Mouse (Mus musculus): Measurements from ENCODE around the gene Glis1. TPM values are rescaled to one million over a fixed set of nuclear protein-coding genes. Genes with fewer than 3 reads are reported as not detected.

Gene Glis1
- polyA plus RNA-seq, 2 experiments, result 9.0 to 10.0 TPM

- 0 out of 2 replicates have a peak, but pooled peaks cover 3% of the 10 kb centered on the region for H3K27me3 ChIP-seq (ENCODE audit: control insufficient read depth, insufficient read depth, low read length)
- TF ChIP-seq POLR2A (IDR thresholded peaks at IDR 0.05; ENCODE audit: borderline replicate concordance, extremely low read depth, insufficient read depth, insufficient read length), result no peak
- no peaks in the 10 kb centered on the region for H3K9me3 ChIP-seq (ENCODE audit: control insufficient read depth, low read length)
- H3K4me3 ChIP-seq (replicated peaks; ENCODE audit: low read length), result no peak overlapping the region
- 77% methylated on average over 3 of the region's 3 CpGs for WGBS
- peaks cover 38% of the 10 kb centered on the region for H3K4me1 ChIP-seq (ENCODE audit: control insufficient read depth, insufficient read depth, low read length)
- no peaks in the 10 kb centered on the region for H3K36me3 ChIP-seq (ENCODE audit: control insufficient read depth, insufficient read depth, low read length)
- H3K4me2 ChIP-seq (replicated peaks; ENCODE audit: low read depth, low read length, severe bottlenecking), result no peak overlapping the region
- no peak overlapping the region for H3K27ac ChIP-seq (replicated peaks; ENCODE audit: low read depth, low read length)
- no peak for DNase-seq (ENCODE audit: low spot score)
- ATAC-seq (ENCODE audit: low FRiP score, low read depth), result no peak
- H3K9ac ChIP-seq (ENCODE audit: low read depth, low read length, severe bottlenecking), result no peak overlapping the region
Observed at GRCm38 (mm10) chr4:107637670-107638069, 203.3 kb downstream of the Glis1 start.

- Histone ChIP-seq H3K9ac (ENCODE audit: low read depth, low read length, severe bottlenecking) (peak overlapping the region; percentile 22; the same call in 1 of the 2 replicates), H3K27me3 (ENCODE audit: control insufficient read depth, insufficient read depth, low read length) (0 out of 2 replicates have a peak, but pooled peaks cover 3% of the 10 kb centered on the region), H3K27ac (replicated peaks; ENCODE audit: low read depth, low read length) (0 out of 2 replicates have a peak overlapping the region, but pooled peaks have one; percentile 33), H3K9me3 (ENCODE audit: control insufficient read depth, low read length) (no peaks in the 10 kb centered on the region), H3K4me3 (replicated peaks; ENCODE audit: low read length) (no peak overlapping the region), H3K4me2 (replicated peaks; ENCODE audit: low read depth, low read length, severe bottlenecking) (no peak overlapping the region), H3K36me3 (ENCODE audit: control insufficient read depth, insufficient read depth, low read length) (no peaks in the 10 kb centered on the region), H3K4me1 (ENCODE audit: control insufficient read depth, insufficient read depth, low read length) (peaks cover 34% of the 10 kb centered on the region)
- ATAC-seq (ENCODE audit: low FRiP score, low read depth) (no peak), DNase-seq (ENCODE audit: low spot score) (no peak)
- 49% methylated on average over 10 of the region's 10 CpGs for WGBS
- no peak for TF ChIP-seq POLR2A (IDR thresholded peaks at IDR 0.05; ENCODE audit: borderline replicate concordance, extremely low read depth, insufficient read depth, insufficient read length)
Observed at GRCm38 (mm10) chr4:107638303-107638702, 203.9 kb downstream of the Glis1 start.

- peaks cover 16% of the 10 kb centered on the region for H3K4me1 ChIP-seq (ENCODE audit: control insufficient read depth, insufficient read depth, low read length)
- H3K9me3 ChIP-seq (ENCODE audit: control insufficient read depth, low read length), result no peaks in the 10 kb centered on the region
- no peak overlapping the region for H3K9ac ChIP-seq (ENCODE audit: low read depth, low read length, severe bottlenecking)
- H3K4me3 ChIP-seq (replicated peaks; ENCODE audit: low read length), result no peak overlapping the region
- no peaks in the 10 kb centered on the region for H3K36me3 ChIP-seq (ENCODE audit: control insufficient read depth, insufficient read depth, low read length)
- no peaks in the 10 kb centered on the region for H3K27me3 ChIP-seq (ENCODE audit: control insufficient read depth, insufficient read depth, low read length)
- no peak overlapping the region for H3K4me2 ChIP-seq (replicated peaks; ENCODE audit: low read depth, low read length, severe bottlenecking)
- 63% methylated on average over 4 of the region's 4 CpGs for WGBS
- DNase-seq (ENCODE audit: low spot score) (no peak), ATAC-seq (ENCODE audit: low FRiP score, low read depth) (0 out of 2 replicates have a peak, but pooled peaks have one; percentile 15)
- no peak overlapping the region for H3K27ac ChIP-seq (replicated peaks; ENCODE audit: low read depth, low read length)
- TF ChIP-seq POLR2A (IDR thresholded peaks at IDR 0.05; ENCODE audit: borderline replicate concordance, extremely low read depth, insufficient read depth, insufficient read length), result no peak
Observed at GRCm38 (mm10) chr4:107641624-107642023, 207.2 kb downstream of the Glis1 start.

- H3K27me3 ChIP-seq (ENCODE audit: control insufficient read depth, insufficient read depth, low read length), result no peaks in the 10 kb centered on the region; the same call in 1 of the 2 replicates
- H3K4me2 ChIP-seq (replicated peaks; ENCODE audit: low read depth, low read length, severe bottlenecking), result no peak overlapping the region
- H3K9ac ChIP-seq (ENCODE audit: low read depth, low read length, severe bottlenecking), result no peak overlapping the region
- ATAC-seq (ENCODE audit: low FRiP score, low read depth), result no peak
- peaks cover 15% of the 10 kb centered on the region for H3K4me1 ChIP-seq (ENCODE audit: control insufficient read depth, insufficient read depth, low read length)
- DNase-seq (ENCODE audit: low spot score), result no peak
- no peak for TF ChIP-seq POLR2A (IDR thresholded peaks at IDR 0.05; ENCODE audit: borderline replicate concordance, extremely low read depth, insufficient read depth, insufficient read length)
- no peak overlapping the region for H3K27ac ChIP-seq (replicated peaks; ENCODE audit: low read depth, low read length)
- no peak overlapping the region for H3K4me3 ChIP-seq (replicated peaks; ENCODE audit: low read length)
- H3K9me3 ChIP-seq (ENCODE audit: control insufficient read depth, low read length), result no peaks in the 10 kb centered on the region
- WGBS, result 85% methylated on average over 5 of the region's 5 CpGs
- no peaks in the 10 kb centered on the region for H3K36me3 ChIP-seq (ENCODE audit: control insufficient read depth, insufficient read depth, low read length)
Observed at GRCm38 (mm10) chr4:107648959-107649485, 214.6 kb downstream of the Glis1 start.

GRCm38 (mm10) chr4:107651021-107651496 lies 216.7 kb downstream of the Glis1 start:
- Histone ChIP-seq H3K27ac (replicated peaks; ENCODE audit: low read depth, low read length) (no peak overlapping the region), H3K4me3 (replicated peaks; ENCODE audit: low read length) (no peak overlapping the region), H3K36me3 (ENCODE audit: control insufficient read depth, insufficient read depth, low read length) (no peaks in the 10 kb centered on the region), H3K4me2 (replicated peaks; ENCODE audit: low read depth, low read length, severe bottlenecking) (no peak overlapping the region), H3K27me3 (ENCODE audit: control insufficient read depth, insufficient read depth, low read length) (no peaks in the 10 kb centered on the region; the same call in 1 of the 2 replicates), H3K9me3 (ENCODE audit: control insufficient read depth, low read length) (no peaks in the 10 kb centered on the region), H3K9ac (ENCODE audit: low read depth, low read length, severe bottlenecking) (no peak overlapping the region), H3K4me1 (ENCODE audit: control insufficient read depth, insufficient read depth, low read length) (peaks cover 15% of the 10 kb centered on the region)
- no peak for TF ChIP-seq POLR2A (IDR thresholded peaks at IDR 0.05; ENCODE audit: borderline replicate concordance, extremely low read depth, insufficient read depth, insufficient read length)
- DNase-seq (ENCODE audit: low spot score), result no peak
- no peak for ATAC-seq (ENCODE audit: low FRiP score, low read depth)
- 16% methylated on average over 12 of the region's 12 CpGs for WGBS
